Mouse (Mus musculus) monocyte, adult 2 months (primary cell): Measurements from ENCODE around the gene Lingo4.

Source experiments
- DNase-seq, 2 experiments: peaks; one replicate each; pipeline ENCODE4 v3.0.0; 2022; ENCODE audit warnings: low spot score in 2 of 2, low read depth in 1 of 2

The Lingo4 gene

DNA sequence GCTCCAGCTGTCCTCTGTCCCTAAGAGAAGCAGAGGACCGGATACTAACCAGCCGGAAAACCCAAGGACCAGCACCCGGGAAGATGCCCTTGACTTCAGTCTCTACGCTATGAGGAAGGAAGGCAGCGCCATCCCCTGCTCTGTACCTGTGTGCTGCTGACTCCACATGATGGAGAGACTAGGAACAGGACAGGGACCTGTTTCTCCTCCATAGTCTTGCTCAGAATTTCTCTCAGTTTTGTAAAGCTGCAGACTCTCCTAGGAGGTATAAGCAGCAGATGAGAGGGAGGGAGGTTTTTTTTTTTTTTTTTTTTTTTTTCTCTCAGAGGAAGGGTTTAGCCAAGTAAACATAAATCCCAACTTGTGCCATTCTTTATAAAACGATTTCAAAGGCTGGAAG lies at the start of gene Lingo4:
Gene Lingo4 (plus strand): TSS at position 301 of the 400 bp plus-strand sequence.
- no peak for DNase-seq

DNA sequence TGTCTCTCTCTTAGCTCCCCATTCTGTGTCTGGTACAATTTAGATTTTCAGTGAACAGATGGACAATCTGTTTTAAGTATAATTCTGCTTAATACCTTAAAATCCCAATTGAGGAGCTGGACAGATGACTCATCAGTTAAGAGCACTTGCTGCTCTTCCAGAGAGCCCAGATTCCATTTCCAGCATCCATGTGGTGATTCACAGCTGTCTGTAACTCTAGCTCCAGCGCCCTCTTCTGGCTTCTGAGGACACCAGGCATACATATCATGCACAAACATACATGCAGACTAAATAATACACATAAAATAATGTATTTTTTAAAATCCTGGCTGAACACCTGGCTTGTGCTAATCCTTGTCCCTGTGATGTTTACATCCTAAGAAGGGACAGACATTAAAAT lies 37.5 kb upstream of the Lingo4 start:
- no peak for DNase-seq

DNA sequence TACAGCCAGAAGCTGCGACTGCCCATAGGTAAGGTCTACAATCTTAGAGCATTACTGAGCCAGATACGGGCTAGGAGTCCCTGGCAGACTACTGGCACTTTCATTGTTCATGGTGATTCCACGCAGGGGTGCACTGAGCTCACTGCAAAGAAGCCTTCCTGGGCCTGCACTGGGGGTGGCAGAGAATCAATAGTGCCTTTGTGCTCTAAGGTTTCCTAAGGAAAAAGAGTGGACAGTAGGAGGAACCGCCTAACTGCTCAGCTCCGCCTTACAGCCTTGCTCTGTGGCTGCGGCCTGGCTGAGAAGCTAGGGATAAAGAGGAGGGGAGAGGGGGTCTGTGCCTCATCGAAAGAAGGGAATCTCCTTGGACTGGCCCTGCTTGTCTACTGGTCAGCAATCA lies 36.2 kb upstream of the Lingo4 start, which contains the start of gene C2cd4d:
Gene C2cd4d (plus strand): TSS at position 301 of the 400 bp plus-strand sequence.
- no peak for DNase-seq

DNA sequence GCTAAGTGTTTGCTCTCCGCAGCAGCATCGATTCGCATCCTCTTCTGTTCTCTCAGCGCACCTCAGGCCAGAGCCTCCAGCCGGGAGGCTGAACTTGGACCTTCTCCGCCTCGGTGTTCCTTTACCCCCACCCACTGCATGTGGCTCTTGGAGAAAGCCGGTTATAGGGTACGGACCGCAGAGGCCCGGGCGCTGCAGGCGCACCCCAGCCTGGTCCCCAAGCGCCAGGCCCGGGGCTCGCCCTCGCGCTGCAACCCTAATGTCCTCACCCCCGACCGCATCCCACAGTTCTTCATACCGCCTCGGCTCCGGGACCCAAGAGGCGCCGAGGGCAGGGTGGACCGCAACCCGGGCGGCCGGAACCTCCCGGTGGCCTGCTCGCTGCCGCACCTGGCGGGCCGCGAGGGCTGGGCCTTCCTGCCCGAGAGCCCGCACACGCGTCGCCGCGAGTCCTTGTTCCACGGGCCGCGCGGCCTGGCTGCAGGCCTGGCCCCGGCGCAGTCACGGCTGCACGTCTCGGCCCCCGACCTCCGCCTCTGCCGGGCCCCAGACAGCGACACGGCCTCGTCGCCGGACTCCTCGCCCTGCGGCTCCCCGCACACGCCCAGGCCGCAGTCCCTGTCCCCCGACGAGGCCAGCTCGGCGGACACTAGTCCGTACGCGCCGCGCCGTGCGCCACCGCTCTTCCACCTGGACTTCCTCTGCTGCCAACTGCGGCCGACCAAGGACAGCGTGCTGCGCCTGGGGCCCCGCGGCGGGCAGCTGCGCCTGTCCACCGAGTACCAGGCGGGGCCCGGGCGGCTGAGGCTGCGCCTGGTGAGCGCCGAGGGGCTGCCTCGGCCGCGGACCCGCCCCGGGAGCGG lies 34.8 kb upstream of the Lingo4 start:
- DNase-seq, result no peak

DNA sequence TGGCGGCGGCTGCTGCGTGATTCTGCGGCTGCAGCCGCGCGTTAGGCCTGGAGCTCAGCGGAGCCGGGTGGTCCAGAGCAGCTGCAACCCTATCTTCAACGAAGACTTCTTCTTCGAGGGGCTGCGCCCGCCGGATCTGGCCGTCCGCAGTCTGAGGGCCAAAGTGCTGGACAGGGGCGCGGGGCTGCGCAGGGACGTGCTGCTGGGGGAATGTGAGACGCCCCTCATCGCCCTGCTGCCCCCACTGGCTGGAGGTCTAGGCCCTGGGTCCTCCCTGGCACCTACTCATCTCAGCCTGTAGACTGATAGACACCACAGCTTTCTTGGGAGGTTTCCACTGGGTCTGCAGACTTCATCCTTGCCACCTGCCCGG lies 34.2 kb upstream of the Lingo4 start:
- DNase-seq, result no peak

DNA sequence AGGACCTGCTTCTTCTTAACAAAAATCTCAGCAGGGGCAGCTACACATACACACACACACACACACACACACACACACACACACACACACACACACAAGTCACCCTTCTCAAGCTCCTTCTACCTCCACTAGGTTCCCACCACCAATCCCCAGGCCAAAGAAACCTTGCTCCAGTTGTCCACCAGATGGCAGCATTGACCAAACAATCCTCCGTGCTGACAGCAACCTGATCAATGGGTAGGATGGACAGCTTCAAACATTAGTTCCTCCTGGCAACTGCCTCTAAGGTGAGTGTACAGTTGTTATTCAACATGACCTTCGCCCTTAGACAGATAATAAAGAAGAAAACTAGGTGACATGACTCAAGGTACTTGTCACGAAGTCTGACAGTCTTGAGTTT lies 31.6 kb upstream of the Lingo4 start:
- DNase-seq, result peak in 1 of 2 experiments; percentile 38

DNA sequence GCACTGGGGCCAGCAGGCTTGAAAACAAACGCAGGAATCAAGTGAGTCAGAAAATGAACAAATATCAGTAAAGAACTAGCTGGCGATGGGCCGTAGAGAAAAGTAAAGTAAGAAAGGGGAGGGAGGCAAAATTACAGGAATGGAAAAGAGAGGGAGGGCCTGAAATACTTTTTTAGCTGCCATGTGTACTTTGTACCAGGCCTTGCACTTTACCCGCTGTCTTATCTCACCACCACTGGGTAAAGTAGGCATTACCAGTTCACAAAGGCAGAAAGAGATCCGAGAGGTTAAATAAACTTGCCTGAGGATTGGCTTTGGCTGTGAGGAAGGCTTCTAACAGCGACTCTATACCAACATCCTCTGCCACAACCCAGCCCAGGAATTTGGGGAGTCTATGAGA lies 30.8 kb upstream of the Lingo4 start:
- no peak for DNase-seq

DNA sequence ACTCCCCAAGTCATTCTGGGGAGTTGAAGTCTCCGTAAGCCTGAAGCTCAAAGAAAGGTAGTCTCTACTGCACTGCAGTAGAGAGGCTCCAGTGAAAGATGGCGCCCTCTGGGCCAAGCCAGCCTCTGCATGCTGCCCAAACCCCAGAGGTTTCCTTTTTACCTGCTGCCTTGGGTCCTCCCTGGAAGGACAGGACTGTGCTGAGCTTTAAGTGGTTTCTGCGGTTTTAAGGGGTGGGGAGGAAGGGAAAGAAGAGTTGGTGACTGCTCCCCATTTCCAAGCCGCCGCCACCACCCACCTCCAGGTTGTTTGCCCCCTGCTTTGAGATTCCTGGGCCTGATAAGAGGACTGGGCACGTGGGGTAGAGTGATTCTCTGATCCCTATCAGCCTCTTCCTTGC lies 29.7 kb upstream of the Lingo4 start:
- no peak for DNase-seq

DNA sequence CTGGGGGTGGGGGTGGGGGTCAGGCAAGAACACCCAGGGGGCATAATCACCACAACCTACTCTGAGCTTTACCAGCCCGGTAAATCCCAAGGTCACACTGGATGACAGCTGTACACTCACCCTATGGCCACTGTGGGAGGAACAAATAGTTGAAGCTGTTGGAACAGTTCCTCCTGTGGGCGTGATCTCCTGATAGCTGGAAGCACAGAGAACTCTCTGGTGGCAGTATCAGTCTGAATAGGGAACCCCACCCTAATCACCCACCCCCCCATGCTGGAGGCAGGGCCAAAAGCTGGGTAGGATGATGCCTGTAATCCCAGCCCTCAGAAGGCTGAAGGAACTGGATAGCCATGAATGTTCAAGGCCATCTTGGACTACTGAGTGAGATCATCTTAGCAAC lies 28.6 kb upstream of the Lingo4 start:
- DNase-seq, result no peak

DNA sequence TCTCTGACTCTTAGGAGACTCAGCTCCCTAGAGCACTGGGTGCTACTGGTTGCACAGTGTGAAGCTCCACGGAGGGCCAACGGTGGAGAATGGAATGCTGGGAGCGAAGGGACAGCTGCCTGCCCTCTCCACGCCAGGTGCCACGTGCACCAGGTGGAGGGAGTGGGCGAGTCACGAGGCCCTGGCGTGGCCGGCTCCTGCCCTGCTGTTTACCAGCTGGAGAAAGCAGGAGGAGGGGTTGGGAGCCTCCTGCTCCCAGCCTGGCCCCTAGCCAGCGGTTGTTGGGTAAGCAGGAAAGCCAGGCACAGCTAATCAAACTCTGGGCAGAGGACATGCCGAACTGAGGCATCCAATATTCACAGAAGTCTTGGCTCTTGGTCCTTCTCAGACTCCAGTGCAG lies 26.7 kb upstream of the Lingo4 start:
- DNase-seq, result no peak

DNA sequence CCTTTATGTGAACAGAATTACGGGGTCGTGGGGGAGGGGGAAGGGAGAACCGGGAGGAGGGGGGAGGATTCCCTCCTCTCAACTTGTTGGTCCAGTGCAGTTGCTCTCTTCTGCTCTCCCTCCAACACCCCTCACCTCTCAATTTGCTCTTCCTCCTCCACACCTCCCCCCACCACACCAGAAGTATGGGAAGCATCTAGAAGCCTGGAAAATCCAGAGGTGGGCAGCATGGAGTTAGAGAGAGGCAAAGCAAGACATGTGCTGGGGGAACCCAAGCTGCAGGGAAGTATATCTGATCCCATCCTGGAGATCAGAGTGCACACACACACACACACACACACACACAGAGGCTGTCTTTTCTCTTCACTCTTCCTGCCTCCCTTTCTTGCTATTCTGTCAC lies 26.3 kb upstream of the Lingo4 start:
- no peak for DNase-seq

DNA sequence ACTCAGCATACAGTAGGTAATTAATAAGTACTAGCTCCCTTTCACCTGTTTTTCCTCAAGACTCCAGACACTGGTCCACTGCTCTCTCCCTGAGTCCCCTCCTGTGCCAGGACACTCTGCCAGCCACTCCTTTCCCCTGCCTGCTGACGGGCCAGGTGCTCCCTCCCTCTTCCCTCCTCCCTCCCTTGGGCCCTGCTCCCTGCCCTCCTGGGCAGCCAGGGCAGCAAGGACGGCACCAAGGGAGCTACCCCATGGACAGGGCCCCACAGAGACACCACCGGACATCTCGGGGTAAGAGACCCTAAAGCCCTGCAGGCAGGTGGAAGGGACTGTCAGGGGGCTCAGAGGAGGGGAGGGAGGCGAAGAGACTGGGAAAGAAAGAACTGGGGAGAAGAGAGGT lies 25.7 kb upstream of the Lingo4 start, which contains the start of gene Rorc:
Gene Rorc (plus strand): TSS at position 154 of the 400 bp plus-strand sequence.
- no peak for DNase-seq

DNA sequence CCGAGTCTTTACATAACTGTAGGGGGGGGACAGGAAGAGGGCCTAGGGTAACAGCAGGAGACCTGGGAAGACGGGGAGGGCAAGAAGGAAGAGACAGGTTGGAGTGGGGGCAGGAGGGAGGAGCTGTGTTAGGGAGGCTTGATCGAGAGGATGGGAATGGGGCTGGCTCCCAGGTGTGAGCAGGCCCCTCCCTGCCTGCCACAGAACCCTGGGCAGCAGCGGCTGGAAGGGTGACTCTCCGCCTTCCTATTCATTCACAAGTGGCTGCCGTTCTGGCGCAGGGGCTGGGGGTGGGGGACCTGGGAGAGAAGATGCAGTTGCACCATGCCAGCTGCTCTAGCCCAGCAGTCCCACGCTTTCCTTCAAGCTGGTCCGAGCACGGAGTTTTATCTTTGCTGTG lies 25.2 kb upstream of the Lingo4 start:
- DNase-seq, result no peak

DNA sequence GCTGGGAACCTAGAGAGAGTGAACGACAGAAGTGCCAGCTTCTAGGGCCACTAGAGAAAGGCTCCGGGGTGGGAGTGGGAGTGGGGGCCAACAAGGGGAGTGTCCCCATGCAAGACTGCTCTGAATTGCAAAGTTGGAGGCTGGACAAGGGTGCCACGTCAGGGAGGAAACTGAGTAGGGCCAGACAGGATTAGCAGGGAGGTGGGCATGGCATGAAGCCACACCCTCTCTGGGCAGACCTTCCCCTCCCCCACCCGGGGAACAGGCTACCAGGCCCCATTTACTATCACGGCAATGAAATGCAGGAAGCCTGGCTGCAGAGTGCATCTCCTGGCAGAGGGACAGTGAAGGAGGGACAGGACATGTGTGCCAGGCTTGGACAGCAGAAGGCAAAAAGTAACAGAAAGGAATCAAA lies 24.7 kb upstream of the Lingo4 start:
- no peak for DNase-seq

DNA sequence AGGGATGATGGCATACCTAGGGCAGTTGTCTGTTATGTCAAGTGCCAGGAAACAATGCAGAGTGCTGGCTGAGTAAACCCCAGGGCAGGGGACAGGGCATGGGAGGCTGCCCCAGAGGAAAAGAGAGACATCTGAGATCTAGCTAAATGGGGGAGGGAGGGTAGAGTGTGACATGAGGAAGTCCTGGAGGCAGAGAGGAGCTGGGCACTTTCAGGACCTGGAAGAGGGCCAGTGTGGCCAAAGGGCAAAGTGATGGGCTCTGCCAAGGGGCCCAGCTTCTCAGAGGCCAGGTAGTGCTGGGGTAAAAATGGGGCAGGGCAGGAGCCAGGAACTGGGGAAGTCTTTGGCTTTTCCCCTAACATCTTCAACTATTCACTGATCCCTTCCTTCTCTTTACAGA lies 23.7 kb upstream of the Lingo4 start:
- DNase-seq, result no peak

DNA sequence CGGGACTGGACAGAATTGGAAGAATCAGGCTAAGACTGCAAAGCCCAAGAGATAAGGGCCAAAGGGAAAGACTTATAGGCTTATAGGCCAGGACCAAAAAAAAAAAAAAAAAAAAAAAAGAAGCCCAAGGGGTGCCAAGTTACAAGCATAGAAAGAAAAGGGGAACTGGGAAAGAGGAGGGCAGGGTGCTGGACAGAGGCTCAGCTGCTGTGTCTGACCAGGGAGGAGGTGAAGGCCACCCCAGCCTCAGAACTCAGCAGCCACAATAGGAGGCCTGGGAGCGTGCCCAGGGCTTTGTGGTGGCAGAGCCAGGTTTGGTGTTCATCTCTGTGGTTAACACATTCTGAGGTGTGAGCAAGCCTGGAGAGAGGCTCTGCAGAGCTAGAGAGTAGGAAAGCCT lies 23.2 kb upstream of the Lingo4 start:
- DNase-seq, result no peak

DNA sequence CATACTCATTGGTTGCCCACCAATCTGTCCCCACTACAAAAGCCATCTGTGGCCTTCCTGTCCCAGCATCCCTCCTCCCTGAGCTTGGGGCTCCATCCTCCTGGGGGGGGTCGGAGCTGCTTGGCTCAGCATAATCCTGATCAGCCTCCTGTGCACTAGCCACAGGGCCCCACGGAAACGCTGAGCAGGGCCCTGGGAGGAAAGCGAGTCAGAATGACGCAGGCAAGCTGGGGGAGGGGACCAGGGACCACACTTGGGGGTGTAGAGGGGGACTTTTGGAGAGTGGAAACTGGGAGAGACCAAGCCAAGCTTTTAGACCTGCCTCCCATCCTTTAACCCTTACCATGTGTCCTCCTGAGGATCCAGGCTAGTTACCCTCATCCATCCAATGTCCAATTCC lies 22.5 kb upstream of the Lingo4 start:
- DNase-seq, result no peak

DNA sequence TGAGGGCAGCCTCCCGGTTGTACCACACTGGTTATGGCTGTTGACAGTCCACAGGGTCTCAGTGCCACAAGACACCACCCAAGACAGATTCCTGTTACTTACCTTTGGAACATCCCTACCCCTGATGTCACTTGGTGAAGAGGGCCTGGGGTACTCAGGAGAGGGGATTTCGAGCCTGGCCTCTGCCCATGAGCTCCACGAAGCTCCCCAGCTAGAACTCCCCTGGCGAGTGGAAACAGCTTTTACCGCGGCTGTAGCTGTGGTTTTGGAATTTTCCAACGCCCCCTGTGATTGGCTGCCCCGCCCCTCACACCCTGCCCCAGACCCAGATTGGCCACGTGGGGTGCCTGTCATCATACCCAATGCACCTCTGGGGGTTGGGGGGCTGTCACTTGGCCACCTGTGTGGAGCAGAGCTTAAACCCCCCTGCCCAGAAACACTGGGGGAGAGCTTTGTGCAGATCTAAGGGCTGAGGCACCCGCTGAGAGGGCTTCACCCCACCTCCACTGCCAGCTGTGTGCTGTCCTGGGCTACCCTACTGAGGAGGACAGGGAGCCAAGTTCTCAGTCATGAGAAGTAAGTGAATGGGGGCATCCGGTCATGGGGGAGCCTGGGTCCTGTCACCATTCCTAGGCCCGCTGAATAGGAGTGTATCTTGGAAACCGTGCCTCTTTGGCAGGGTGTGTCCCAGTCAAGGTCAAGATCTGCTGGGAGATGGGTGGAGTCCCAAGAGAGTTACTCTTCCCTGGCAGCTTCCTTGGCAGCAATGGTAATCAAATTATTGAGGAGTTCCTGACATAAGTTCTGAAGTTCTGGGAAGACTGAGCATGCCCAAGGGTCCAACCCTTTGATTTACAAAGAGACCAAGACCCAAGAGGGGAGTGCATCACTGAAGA lies 21.0 kb upstream of the Lingo4 start:
- DNase-seq, result no peak

DNA sequence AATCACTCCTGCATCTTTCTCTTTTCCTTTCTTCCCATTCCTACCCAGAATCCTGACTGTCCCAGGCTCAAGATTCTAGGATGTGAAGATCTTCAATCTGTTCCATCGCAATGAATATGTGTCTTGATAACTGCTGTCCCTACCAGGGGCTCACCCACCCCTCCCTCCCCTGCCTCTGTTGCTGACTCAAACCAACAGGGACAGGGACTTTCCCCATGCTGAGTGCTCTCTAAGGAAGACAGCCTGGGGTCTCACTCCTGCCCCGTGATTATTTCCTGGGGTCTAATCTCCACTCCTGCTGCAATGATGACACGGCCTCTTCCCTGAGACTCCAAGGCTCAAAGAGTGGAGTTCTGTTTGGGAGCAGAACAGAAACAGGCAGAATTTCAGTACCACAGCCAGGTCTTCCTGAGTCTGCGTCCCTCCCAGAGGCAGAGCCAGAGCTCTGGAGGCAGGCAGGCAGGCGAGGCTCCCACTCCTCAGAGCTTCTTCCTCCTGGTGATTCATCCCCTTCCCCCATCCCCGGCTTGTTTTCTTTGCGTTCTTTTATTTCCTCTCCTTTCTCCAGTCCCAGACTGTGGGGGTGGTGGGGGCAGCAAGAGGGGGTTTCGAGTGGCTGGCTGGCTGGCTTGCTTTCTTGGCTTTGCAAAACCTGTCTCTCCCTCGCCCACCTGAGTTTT lies 18.3 kb upstream of the Lingo4 start:
- DNase-seq, result no peak

DNA sequence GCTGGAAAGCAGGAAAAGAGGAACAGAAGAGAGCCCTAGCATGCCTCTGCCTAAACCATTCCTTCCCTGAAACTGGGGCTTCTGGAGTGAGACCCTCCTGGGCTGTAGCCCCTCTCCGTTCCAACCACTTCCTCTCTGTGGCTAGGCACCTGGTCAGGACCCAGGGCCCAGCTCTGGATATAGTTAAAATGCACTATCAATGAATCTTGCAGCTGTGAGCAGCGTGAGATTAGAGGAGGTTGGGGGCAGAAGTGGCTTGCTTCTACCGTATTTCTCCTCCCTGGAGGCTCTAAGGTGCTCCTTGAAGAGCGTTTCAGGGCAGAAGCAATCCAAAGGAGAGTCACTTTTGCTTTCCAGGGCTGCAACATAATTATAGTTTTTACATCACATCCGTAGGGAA lies 16.0 kb upstream of the Lingo4 start:
- DNase-seq, result no peak

DNA sequence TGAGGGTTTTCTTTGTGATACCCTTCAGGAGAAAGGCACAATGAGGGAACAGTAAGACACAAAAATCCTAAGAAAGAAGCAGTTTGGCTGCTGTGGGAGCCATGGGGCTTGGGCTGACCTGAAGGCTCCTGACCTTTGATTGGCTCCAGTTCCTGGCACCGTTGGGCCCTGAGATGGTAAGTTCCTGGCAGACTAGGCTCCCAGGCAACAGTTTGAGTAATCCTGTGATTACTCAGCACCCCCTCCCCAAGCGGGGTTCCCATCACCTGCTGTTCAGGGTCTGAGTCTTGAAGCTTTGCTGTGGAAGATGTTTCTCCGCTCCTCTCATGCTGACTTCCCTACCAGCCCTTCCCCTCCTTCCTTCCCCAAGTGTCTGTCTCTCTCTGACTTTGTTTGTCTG lies 14.8 kb upstream of the Lingo4 start:
- no peak for DNase-seq

DNA sequence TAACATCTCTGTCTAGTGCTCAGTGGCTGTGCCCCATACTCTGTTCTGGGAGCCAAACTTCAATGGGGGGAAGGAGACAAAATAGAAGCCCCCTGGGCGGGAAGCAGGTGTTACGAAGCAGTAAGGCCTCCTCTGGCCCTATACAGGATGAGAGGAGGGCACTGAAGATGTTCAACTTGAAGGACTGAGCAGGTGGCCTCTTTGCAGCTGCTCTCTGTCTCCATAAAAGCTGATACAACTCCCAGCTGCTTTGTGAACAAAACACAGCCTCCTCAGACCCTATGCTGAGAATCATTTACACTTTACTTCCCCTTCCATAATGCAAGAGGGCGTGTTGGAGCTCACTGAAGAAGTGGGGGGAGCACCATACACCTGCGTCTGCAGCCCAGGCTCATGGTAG lies 11.6 kb upstream of the Lingo4 start:
- DNase-seq, result no peak
